Mouse (Mus musculus): ENCODE measurements at regions not wholly inside any gene's neighbourhood (a gene's known extent, or its start where the extent isn't known, plus 50 kb on each side); places are given as distances from the start of the nearest gene placed in this dataset.

- no peak for DNase-seq (ENCODE audit: low spot score)
These were observed 63.9 kb downstream of the Tmco5 start for GRCm38 (mm10) chr2:116942321-116942791.

GRCm38 (mm10) chr2:116948538-116948937 lies 70.0 kb downstream of the Tmco5 start:
- no peak for DNase-seq (ENCODE audit: low spot score)

- DNase-seq (ENCODE audit: low spot score) = no peak
These were observed 71.2 kb downstream of the Tmco5 start for GRCm38 (mm10) chr2:116949741-116950140.

GRCm38 (mm10) chr2:116950154-116950553 lies 71.7 kb downstream of the Tmco5 start:
- DNase-seq (ENCODE audit: low spot score) = no peak

GRCm38 (mm10) chr2:116951481-116951880 lies 73.0 kb downstream of the Tmco5 start:
- no peak for DNase-seq (ENCODE audit: low spot score)

GRCm38 (mm10) chr2:116954280-116954679 lies 75.8 kb downstream of the Tmco5 start:
- DNase-seq (ENCODE audit: low spot score) = no peak

DNA sequence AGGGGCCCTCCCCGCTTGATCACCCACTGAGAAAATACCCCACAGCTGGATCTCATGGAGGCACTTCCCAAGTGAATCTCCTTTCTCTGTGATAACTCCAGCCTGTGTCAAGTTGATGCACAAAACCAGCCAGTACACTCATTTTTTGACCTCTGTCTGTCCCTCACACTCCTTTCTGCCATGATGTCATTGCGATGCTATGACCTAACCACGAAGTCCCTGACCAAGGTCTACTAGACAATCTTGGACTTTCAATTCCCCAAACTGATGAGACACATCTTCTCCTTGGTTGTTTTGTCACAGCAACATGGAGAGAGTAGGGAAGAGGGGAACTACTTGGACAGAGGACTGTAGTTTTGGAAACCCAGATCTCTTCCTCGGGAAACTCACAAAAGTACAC lies 76.4 kb downstream of the Tmco5 start:
- DNase-seq (ENCODE audit: low spot score) = no peak

DNA sequence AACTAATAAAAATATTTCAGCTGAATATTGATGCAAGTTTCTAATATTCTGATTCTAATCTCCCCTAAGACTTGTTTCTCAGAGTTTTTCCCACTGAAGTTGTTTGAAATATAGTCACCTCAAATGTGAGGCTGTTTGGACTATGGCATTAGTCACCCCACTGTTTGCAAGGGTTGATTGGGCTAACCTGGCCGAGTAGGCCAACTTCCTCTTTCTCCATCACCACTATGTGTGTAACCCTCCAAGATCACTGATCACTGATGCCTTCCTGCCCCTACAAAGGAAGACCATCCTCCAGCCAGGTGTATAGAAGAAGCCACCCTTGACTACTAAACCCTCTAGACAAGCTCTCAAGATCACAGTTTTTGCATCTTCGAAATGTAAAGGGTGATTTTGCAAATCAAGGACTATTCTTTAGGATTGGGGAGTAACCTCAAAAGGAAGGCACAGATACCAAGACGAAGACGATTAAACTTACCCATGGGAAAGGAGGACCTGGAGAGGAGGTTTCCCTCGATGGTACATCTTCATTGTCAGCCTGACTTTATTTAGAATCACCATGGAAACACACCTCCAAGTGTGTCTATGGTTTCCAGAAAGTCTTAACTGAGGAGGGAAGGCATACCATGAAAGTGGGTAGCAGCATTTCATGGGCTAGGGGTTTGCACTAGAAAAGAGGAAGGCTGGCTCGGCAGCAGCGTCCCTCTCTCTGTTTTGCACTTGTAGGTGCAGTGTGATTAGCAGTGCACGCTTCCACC lies 84.8 kb downstream of the Tmco5 start:
- DNase-seq (ENCODE audit: low spot score) = no peak

DNA sequence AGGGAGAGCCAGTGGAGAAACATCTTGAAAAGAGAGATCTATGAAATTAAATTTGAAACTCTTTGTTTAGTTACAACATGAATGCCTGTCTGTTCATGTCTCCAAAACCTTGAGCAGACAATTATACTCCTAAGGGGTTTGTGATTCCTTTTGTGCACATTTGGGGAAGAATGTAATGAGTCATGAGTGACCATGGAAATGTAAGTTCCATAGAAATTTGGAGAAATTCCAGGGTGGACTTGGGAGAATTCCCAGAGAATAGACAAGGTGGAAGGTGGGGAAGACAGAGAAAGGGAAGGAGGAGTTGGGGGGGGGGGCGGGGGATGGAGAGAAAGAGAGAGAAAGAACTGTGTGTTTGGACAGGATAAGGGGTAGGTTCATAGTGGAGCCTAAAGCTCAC lies 87.8 kb downstream of the Tmco5 start:
- DNase-seq (ENCODE audit: low spot score) = no peak

- DNase-seq (ENCODE audit: low spot score) = no peak
These were observed 93.4 kb downstream of the Tmco5 start for GRCm38 (mm10) chr2:116971666-116972613.

GRCm38 (mm10) chr2:116972614-116972985 lies 94.1 kb downstream of the Tmco5 start:
- DNase-seq (ENCODE audit: low spot score) = no peak

DNA sequence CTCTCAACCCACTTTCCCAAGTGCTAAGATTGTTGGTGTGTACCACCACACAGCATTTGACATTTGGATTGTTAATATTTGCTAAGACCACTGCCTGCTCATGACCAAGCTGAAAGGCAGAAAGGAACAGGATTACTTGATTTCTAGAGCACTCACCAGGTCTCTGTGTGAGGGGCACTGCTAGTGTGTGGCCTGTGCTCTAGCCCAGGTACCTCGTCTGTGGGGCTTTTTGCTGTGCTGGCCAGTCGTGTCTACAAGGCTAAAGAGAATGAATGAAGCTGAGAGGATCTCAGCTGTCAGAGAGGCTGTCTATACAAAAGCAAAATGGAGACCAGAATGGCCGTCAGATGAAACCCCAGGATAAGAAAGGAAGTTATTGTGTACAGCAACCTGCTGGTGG lies 95.0 kb downstream of the Tmco5 start:
- DNase-seq (ENCODE audit: low spot score) = no peak

DNA sequence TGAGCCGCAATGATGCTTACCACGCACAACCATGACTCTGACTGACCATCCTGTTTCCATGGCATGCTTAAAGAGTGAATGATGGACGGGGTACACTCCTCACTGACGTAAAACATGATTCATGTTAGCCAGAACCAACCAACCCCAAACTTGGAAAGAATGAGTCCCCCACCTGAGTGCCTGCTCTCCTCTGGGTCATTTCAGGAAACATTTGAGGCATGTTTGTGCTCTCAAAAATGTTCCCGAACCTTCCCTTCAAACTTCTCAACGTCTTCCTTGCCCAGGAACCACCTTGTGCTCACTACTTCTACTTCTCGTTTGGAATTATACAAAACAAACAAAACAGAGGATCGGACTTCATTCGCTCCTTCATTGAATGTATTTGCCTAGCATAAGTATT lies 95.7 kb downstream of the Tmco5 start:
- no peak for DNase-seq (ENCODE audit: low spot score)

- no peak for DNase-seq (ENCODE audit: low spot score)
These were observed 96.1 kb downstream of the Tmco5 start for GRCm38 (mm10) chr2:116974569-116975060.

- DNase-seq (ENCODE audit: low spot score) = peak; percentile 54
These were observed 96.7 kb downstream of the Tmco5 start for GRCm38 (mm10) chr2:116975091-116975600.

- peak; percentile 77 for DNase-seq (ENCODE audit: low spot score)
These were observed 97.3 kb downstream of the Tmco5 start for GRCm38 (mm10) chr2:116975601-116976431.

GRCm38 (mm10) chr2:116976432-116976750 lies 97.9 kb downstream of the Tmco5 start:
- no peak for DNase-seq (ENCODE audit: low spot score)

DNA sequence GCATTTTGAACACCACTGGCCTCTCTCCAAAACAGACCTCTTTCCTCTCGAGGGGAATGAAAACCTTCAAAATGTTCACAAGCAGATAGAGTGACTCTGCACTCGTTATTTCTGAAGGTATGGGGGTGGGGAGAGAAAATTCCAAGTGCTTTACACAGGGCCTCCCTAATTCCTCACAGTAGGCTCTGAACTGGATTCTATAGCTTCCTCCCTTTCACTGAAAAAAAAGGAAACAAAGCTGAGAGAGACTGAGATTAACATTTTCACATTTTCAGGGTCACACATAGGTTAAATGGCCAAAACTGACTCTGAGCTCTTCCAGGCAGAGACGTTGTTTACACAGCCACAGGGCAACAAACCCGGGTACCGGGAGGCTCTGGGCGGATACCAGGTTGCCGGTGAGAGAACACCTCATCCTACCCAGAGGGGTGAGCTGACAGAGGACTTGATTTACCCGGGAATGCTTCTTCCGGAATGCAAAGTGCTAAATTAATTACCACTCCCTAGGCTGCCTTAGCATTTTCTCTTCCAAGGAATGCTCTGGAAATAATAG lies 98.5 kb downstream of the Tmco5 start:
- no peak for DNase-seq (ENCODE audit: low spot score)

GRCm38 (mm10) chr2:116977771-116978600 lies 99.5 kb downstream of the Tmco5 start:
- no peak for DNase-seq (ENCODE audit: low spot score)

DNA sequence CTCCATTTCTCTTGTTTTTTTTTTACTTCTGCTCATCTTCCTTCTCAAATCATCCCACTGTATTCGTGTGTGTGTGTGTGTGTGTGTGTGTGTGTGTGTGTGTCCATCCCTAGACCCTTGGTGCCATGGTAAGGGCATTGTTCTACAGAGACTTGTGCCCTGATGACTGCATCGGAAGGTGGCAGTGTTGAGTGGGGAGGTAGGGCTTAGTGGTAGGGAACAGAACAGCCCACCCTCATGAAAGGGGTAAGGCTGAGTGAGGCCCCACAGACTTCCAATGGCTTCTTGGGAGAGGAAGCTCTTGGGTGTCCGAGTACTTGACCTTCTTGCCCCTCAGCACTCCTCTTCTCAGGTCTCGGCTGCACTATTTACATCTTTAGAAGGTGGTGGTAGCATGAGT lies 100.3 kb downstream of the Tmco5 start:
- DNase-seq (ENCODE audit: low spot score) = no peak
